Mouse (Mus musculus): ENCODE results near the gene Sart3. TPM values are rescaled to one million over a fixed set of nuclear protein-coding genes. Genes with fewer than 3 reads are reported as not detected.
"Not testable (repeated sequence)": the region's sequence is repeated elsewhere in the genome, so short reads cannot be mapped to it uniquely, and the experiment has no call there.

Gene Sart3
- polyA plus RNA-seq, 2 experiments, result 12.7 to 15.0 TPM

- H3K4me1 ChIP-seq (replicated peaks; ENCODE audit: control insufficient read depth in 2 of 2, insufficient read depth in 2 of 2, low read length in 1 of 2), result 0 out of 4 replicates have a peak, but pooled peaks cover 0 to 2% of the 10 kb centered on the region in 2 experiments
- H3K27me3 ChIP-seq (ENCODE audit: control insufficient read depth, insufficient read depth, low read length), result no peaks in the 10 kb centered on the region
- no peak overlapping the region for H3K4me2 ChIP-seq (ENCODE audit: low read depth)
- H3K4me3 ChIP-seq (ENCODE audit: insufficient read depth in 1 of 2, low read depth in 2 of 2, low read length in 2 of 2), result no peak overlapping the region
- H3K27ac ChIP-seq, result no peak overlapping the region
- H3K36me3 ChIP-seq (replicated peaks; ENCODE audit: control insufficient read depth, insufficient read depth, low read depth), result no peaks in the 10 kb centered on the region
- DNase-seq (ENCODE audit: low read depth in 3 of 3, low spot score in 3 of 3), result peak in 1 of 3 experiments; percentile 20
- 16% methylated on average over 9 of the region's 9 CpGs for whole genome bisulfite sequencing (ENCODE audit: insufficient replicate concordance)
- TF ChIP-seq CTCF (IDR thresholded peaks at IDR 0.05; ENCODE audit: low read depth) (peak; percentile 67), EP300 (IDR thresholded peaks at IDR 0.05; ENCODE audit: low read depth) (no peak)
- ATAC-seq (ENCODE audit: insufficient read depth), result no peak
- no peaks in the 10 kb centered on the region for H3K9me3 ChIP-seq (ENCODE audit: control insufficient read depth, low read length)
- H3K9ac ChIP-seq (replicated peaks), result no peak overlapping the region
These were observed 41.3 kb upstream of the Sart3 start for GRCm38 (mm10) chr5:113813608-113814007.

- Histone ChIP-seq H3K4me2 (ENCODE audit: low read depth) (no peak overlapping the region), H3K4me3 (ENCODE audit: insufficient read depth in 1 of 2, low read depth in 2 of 2, low read length in 2 of 2) (no peak overlapping the region), H3K36me3 (replicated peaks; ENCODE audit: control insufficient read depth, insufficient read depth, low read depth) (no peaks in the 10 kb centered on the region), H3K27ac (no peak overlapping the region), H3K9ac (replicated peaks) (no peak overlapping the region), H3K9me3 (ENCODE audit: control insufficient read depth, low read length) (no peaks in the 10 kb centered on the region), H3K4me1 (replicated peaks; ENCODE audit: control insufficient read depth in 2 of 2, insufficient read depth in 2 of 2, low read length in 1 of 2) (0 out of 4 replicates have a peak, but pooled peaks cover 0 to 2% of the 10 kb centered on the region in 2 experiments), H3K27me3 (ENCODE audit: control insufficient read depth, insufficient read depth, low read length) (no peaks in the 10 kb centered on the region)
- 53% methylated on average over 2 of the region's 2 CpGs for WGBS (ENCODE audit: insufficient replicate concordance)
- TF ChIP-seq EP300 (IDR thresholded peaks at IDR 0.05; ENCODE audit: low read depth) (no peak), CTCF (IDR thresholded peaks at IDR 0.05; ENCODE audit: low read depth) (no peak)
- no peak for ATAC-seq (ENCODE audit: insufficient read depth)
- no peak for DNase-seq (ENCODE audit: low read depth in 3 of 3, low spot score in 3 of 3)
These were observed 40.3 kb upstream of the Sart3 start for GRCm38 (mm10) chr5:113812638-113813037.

GRCm38 (mm10) chr5:113811824-113812420 is 39.6 kb upstream of the Sart3 start:
- not testable (repeated sequence) for H3K36me3 ChIP-seq (replicated peaks; ENCODE audit: control insufficient read depth, insufficient read depth, low read depth); H3K9me3 ChIP-seq (ENCODE audit: control insufficient read depth, low read length); DNase-seq (ENCODE audit: low read depth in 3 of 3, low spot score in 3 of 3); H3K4me1 ChIP-seq (replicated peaks; ENCODE audit: control insufficient read depth in 2 of 2, insufficient read depth in 2 of 2, low read length in 1 of 2); H3K4me3 ChIP-seq (ENCODE audit: insufficient read depth in 1 of 2, low read depth in 2 of 2, low read length in 2 of 2); H3K9ac ChIP-seq (replicated peaks); H3K27me3 ChIP-seq (ENCODE audit: control insufficient read depth, insufficient read depth, low read length); ATAC-seq (ENCODE audit: insufficient read depth); H3K27ac ChIP-seq; H3K4me2 ChIP-seq (ENCODE audit: low read depth)
- WGBS (ENCODE audit: insufficient replicate concordance), result 13% methylated on average over 11 of the region's 12 CpGs
- peak; percentile 57 for TF ChIP-seq CTCF (IDR thresholded peaks at IDR 0.05; ENCODE audit: low read depth)

- Histone ChIP-seq H3K27me3 (ENCODE audit: control insufficient read depth, insufficient read depth, low read length) (no peaks in the 10 kb centered on the region), H3K27ac (no peak overlapping the region), H3K4me1 (replicated peaks; ENCODE audit: control insufficient read depth in 2 of 2, insufficient read depth in 2 of 2, low read length in 1 of 2) (no peaks in the 10 kb centered on the region), H3K9me3 (ENCODE audit: control insufficient read depth, low read length) (no peaks in the 10 kb centered on the region), H3K4me2 (ENCODE audit: low read depth) (no peak overlapping the region), H3K4me3 (ENCODE audit: insufficient read depth in 1 of 2, low read depth in 2 of 2, low read length in 2 of 2) (no peak overlapping the region), H3K36me3 (replicated peaks; ENCODE audit: control insufficient read depth, insufficient read depth, low read depth) (no peaks in the 10 kb centered on the region), H3K9ac (replicated peaks) (no peak overlapping the region)
- TF ChIP-seq EP300 (IDR thresholded peaks at IDR 0.05; ENCODE audit: low read depth) (no peak), CTCF (IDR thresholded peaks at IDR 0.05; ENCODE audit: low read depth) (no peak)
- no peak for ATAC-seq (ENCODE audit: insufficient read depth)
- 64% methylated on average over 4 of the region's 4 CpGs for WGBS (ENCODE audit: insufficient replicate concordance)
- no peak for DNase-seq (ENCODE audit: low read depth in 3 of 3, low spot score in 3 of 3)
These were observed 37.8 kb upstream of the Sart3 start for GRCm38 (mm10) chr5:113810111-113810510.

GRCm38 (mm10) chr5:113808177-113808576 is 35.9 kb upstream of the Sart3 start:
- Histone ChIP-seq H3K4me1 (replicated peaks; ENCODE audit: control insufficient read depth in 2 of 2, insufficient read depth in 2 of 2, low read length in 1 of 2) (no peaks in the 10 kb centered on the region), H3K27ac (no peak overlapping the region), H3K27me3 (ENCODE audit: control insufficient read depth, insufficient read depth, low read length) (no peaks in the 10 kb centered on the region), H3K9ac (replicated peaks) (no peak overlapping the region), H3K4me2 (ENCODE audit: low read depth) (no peak overlapping the region), H3K4me3 (ENCODE audit: insufficient read depth in 1 of 2, low read depth in 2 of 2, low read length in 2 of 2) (no peak overlapping the region), H3K9me3 (ENCODE audit: control insufficient read depth, low read length) (no peaks in the 10 kb centered on the region), H3K36me3 (replicated peaks; ENCODE audit: control insufficient read depth, insufficient read depth, low read depth) (no peaks in the 10 kb centered on the region)
- ATAC-seq (ENCODE audit: insufficient read depth) (no peak), DNase-seq (ENCODE audit: low read depth in 3 of 3, low spot score in 3 of 3) (no peak)
- no peak for TF ChIP-seq CTCF (IDR thresholded peaks at IDR 0.05; ENCODE audit: low read depth)
- no peak for TF ChIP-seq EP300 (IDR thresholded peaks at IDR 0.05; ENCODE audit: low read depth)
- WGBS (ENCODE audit: insufficient replicate concordance), result 45% methylated on average over 2 of the region's 2 CpGs

All from liver, embryonic 14.5 days (tissue).